Mouse (Mus musculus) left cerebral cortex, adult 2 months (tissue): ENCODE data around the gene Mrpl44. TPM values are rescaled to one million over a fixed set of nuclear protein-coding genes. Genes with fewer than 3 reads are reported as not detected.

Source experiments
- DNase-seq, 2 experiments: peaks; one replicate each; pipeline ENCODE4 v3.0.0; 2021 to 2022; ENCODE audit warnings: low spot score in 2 of 2, mixed read lengths in 1 of 2; ENCODE audit errors: extremely low spot score in 1 of 2
- H3K27ac ChIP-seq: fragments of 200-600 bp; 2 replicates; pipeline ENCODE4 v1.8.1; 2022
- H3K4me3 ChIP-seq: fragments of 200-600 bp; 2 replicates; pipeline ENCODE4 v1.8.1; 2022
- CTCF ChIP-seq: fragments of 200-600 bp; IDR thresholded peaks from 2 replicates; pipeline ENCODE4 v1.8.1; 2022; ENCODE audit warnings: antibody characterized with exemption, mild to moderate bottlenecking, moderate library complexity
- intact Hi-C: fragments of 180-260 bp; cut with DNase I; formaldehyde crosslinking; loops from one replicate; pipeline ENCODE4 v1.15.1; 2025
- total RNA-seq, 2 experiments: library from RNA; stranded (reverse); gene quantifications; 2 replicates each; pipeline ENCODE4 v1.2.3; 2021

Gene Mrpl44
- total RNA-seq, 2 experiments from 2014 or later, result 26.9 to 28.8 TPM

GRCm38 (mm10) chr1:79764483-79764882 lies 11.3 kb upstream of the Mrpl44 start:
- H3K4me3 ChIP-seq, result no peak overlapping the region
- no peak for TF ChIP-seq CTCF
- intact Hi-C loops, result no loop called here
- DNase-seq, result no peak
- no peak overlapping the region for H3K27ac ChIP-seq

GRCm38 (mm10) chr1:79768231-79768630 lies 7.6 kb upstream of the Mrpl44 start:
- intact Hi-C loops, result no loop called here
- DNase-seq, result no peak
- no peak for TF ChIP-seq CTCF
- Histone ChIP-seq H3K27ac (no peak overlapping the region), H3K4me3 (no peak overlapping the region)

GRCm38 (mm10) chr1:79774164-79774780 lies 1.5 kb upstream of the Mrpl44 start:
- DNase-seq, result no peak
- Histone ChIP-seq H3K27ac (no peak overlapping the region), H3K4me3 (no peak overlapping the region)
- TF ChIP-seq CTCF, result no peak
- intact Hi-C loops, result no loop called here

GRCm38 (mm10) chr1:79778011-79778410 lies 2.2 kb downstream of the Mrpl44 start:
- TF ChIP-seq CTCF, result no peak
- intact Hi-C loops, result no loop called here
- Histone ChIP-seq H3K4me3 (no peak overlapping the region), H3K27ac (no peak overlapping the region)
- no peak for DNase-seq

GRCm38 (mm10) chr1:79782433-79782832 lies 6.6 kb downstream of the Mrpl44 start:
- Histone ChIP-seq H3K27ac (no peak overlapping the region), H3K4me3 (no peak overlapping the region)
- DNase-seq, result no peak
- intact Hi-C loops, result loop anchor here (5.0 to 10.0 kb wide), 2 partner anchors 482 to 730 kb away; no protein-coding TSS in a partner anchor
- peak; percentile 54 for TF ChIP-seq CTCF

GRCm38 (mm10) chr1:79786267-79786927 lies 10.6 kb downstream of the Mrpl44 start:
- DNase-seq, result peak; percentile 26 to 37
- TF ChIP-seq CTCF, result peak; percentile 74
- intact Hi-C loops, result loop anchor here (1.0 to 10.0 kb wide), 2 partner anchors 320 to 478 kb away; no protein-coding TSS in a partner anchor

GRCm38 (mm10) chr1:79797084-79797483 lies 21.3 kb downstream of the Mrpl44 start:
- intact Hi-C loops, result loop anchor here (10.0 kb wide), 1 partner anchor 608 kb away; no protein-coding TSS in a partner anchor
- Histone ChIP-seq H3K4me3 (no peak overlapping the region), H3K27ac (no peak overlapping the region)
- no peak for DNase-seq
- no peak for TF ChIP-seq CTCF

More at GRCm38 (mm10) chr1:79786267-79786927, 10.6 kb downstream of the Mrpl44 start:
- H3K4me3 ChIP-seq, result no peak overlapping the region
- H3K27ac ChIP-seq, result no peak overlapping the region

- no peak for DNase-seq
- intact Hi-C loops, result no loop called here
- H3K27ac ChIP-seq, result no peak overlapping the region
- H3K4me3 ChIP-seq, result no peak overlapping the region
- no peak for TF ChIP-seq CTCF
Observed at GRCm38 (mm10) chr1:79802858-79803427, 27.1 kb downstream of the Mrpl44 start.

GRCm38 (mm10) chr1:79803614-79804013 lies 27.8 kb downstream of the Mrpl44 start:
- Histone ChIP-seq H3K27ac (no peak overlapping the region), H3K4me3 (no peak overlapping the region)
- DNase-seq, result no peak
- TF ChIP-seq CTCF, result no peak
- intact Hi-C loops, result no loop called here

GRCm38 (mm10) chr1:79806865-79807264 lies 31.0 kb downstream of the Mrpl44 start:
- no peak overlapping the region for H3K4me3 ChIP-seq
- H3K27ac ChIP-seq, result no peak overlapping the region
- DNase-seq, result no peak
- no peak for TF ChIP-seq CTCF
- intact Hi-C loops, result no loop called here

GRCm38 (mm10) chr1:79809447-79809846 lies 33.6 kb downstream of the Mrpl44 start:
- Histone ChIP-seq H3K4me3 (no peak overlapping the region), H3K27ac (no peak overlapping the region)
- no peak for TF ChIP-seq CTCF
- intact Hi-C loops, result no loop called here
- DNase-seq, result no peak

- no peak overlapping the region for H3K27ac ChIP-seq
- no peak overlapping the region for H3K4me3 ChIP-seq
- no peak for TF ChIP-seq CTCF
- intact Hi-C loops, result no loop called here
- no peak for DNase-seq
Observed at GRCm38 (mm10) chr1:79815446-79815845, 39.6 kb downstream of the Mrpl44 start.
